Mouse (Mus musculus) intestine, postnatal 0 days (tissue): ENCODE measurements at regions not wholly inside any gene's neighbourhood (a gene's known extent, or its start where the extent isn't known, plus 50 kb on each side); places are given as distances from the start of the nearest gene placed in this dataset.

Experiments used
- ATAC-seq: fragments of 200-750 bp; cut with Nextera tagmentation; 2 replicates; pipeline ENCODE4 v1.8.0; 2017; ENCODE audit warnings: mild to moderate bottlenecking, moderate TSS enrichment, moderate library complexity
- H3K27ac ChIP-seq: fragments of 300-500 bp; sonication (generic); 2 replicates; pipeline ENCODE4 v1.5.1; 2014; ENCODE audit warnings: mild to moderate bottlenecking, low read depth, low read length, moderate library complexity
- H3K27me3 ChIP-seq: fragments of 300-500 bp; sonication (generic); replicated peaks from 2 replicates; pipeline ENCODE4 v1.6.1; 2014; ENCODE audit warnings: low read length, mixed read lengths; ENCODE audit not compliant: control insufficient read depth, insufficient read depth
- H3K36me3 ChIP-seq: fragments of 300-500 bp; sonication (generic); 2 replicates; pipeline ENCODE4 v1.6.1; 2014; ENCODE audit warnings: mild to moderate bottlenecking, moderate library complexity; ENCODE audit not compliant: control insufficient read depth, insufficient read depth
- H3K4me1 ChIP-seq: fragments of 300-500 bp; sonication (generic); replicated peaks from 2 replicates; pipeline ENCODE4 v1.6.1; 2014; ENCODE audit warnings: antibody characterized with exemption, low read length, mixed read lengths; ENCODE audit not compliant: control insufficient read depth, insufficient read depth
- H3K4me2 ChIP-seq: fragments of 300-500 bp; sonication (generic); replicated peaks from 2 replicates; pipeline ENCODE4 v1.6.1; 2014; ENCODE audit warnings: low read depth, mild to moderate bottlenecking, moderate library complexity
- H3K4me3 ChIP-seq: fragments of 300-500 bp; sonication (generic); 2 replicates; pipeline ENCODE4 v1.5.1; 2014; ENCODE audit warnings: low read depth, low read length
- H3K9ac ChIP-seq: fragments of 300-500 bp; sonication (generic); 2 replicates; pipeline ENCODE4 v1.6.1; 2014; ENCODE audit warnings: mild to moderate bottlenecking, low read depth, low read length
- H3K9me3 ChIP-seq: fragments of 300-500 bp; sonication (generic); 2 replicates; pipeline ENCODE4 v1.6.1; 2016; ENCODE audit warnings: mixed run types; ENCODE audit not compliant: control insufficient read depth
- CTCF ChIP-seq: sonication (generic); IDR thresholded peaks from 2 replicates; pipeline ENCODE4 v1.5.1; 2016; ENCODE audit warnings: low read depth, mild to moderate bottlenecking, control low read depth, antibody characterized with exemption, moderate library complexity
- WGBS: fragments of 180-500 bp; shearing (Covaris S2); extraction: QIAGEN DNeasy Blood & Tissue Kit; methylation state at CpG from one replicate; pipeline ENCODE4 v1.1.7; 2014; 5-methylcytosine and 5-hydroxymethylcytosine counted together

- H3K36me3 ChIP-seq = no peaks in the 10 kb centered on the region
- no peak for TF ChIP-seq CTCF
- H3K9me3 ChIP-seq = no peaks in the 10 kb centered on the region
- H3K4me2 ChIP-seq = no peak overlapping the region
- no peak overlapping the region for H3K9ac ChIP-seq
- no peaks in the 10 kb centered on the region for H3K27me3 ChIP-seq
- ATAC-seq = no peak
- no peak overlapping the region for H3K27ac ChIP-seq
- H3K4me1 ChIP-seq = no peaks in the 10 kb centered on the region
- H3K4me3 ChIP-seq = no peak overlapping the region
Observed at GRCm38 (mm10) chrX:92981141-92981540, 305.1 kb upstream of the Arx start.

- WGBS = 70% methylated on average over 9 of the region's 9 CpGs
- Histone ChIP-seq H3K4me1 (no peaks in the 10 kb centered on the region), H3K27me3 (no peaks in the 10 kb centered on the region), H3K4me2 (no peak overlapping the region), H3K4me3 (no peak overlapping the region), H3K9me3 (no peaks in the 10 kb centered on the region), H3K9ac (no peak overlapping the region), H3K36me3 (no peaks in the 10 kb centered on the region), H3K27ac (no peak overlapping the region)
- no peak for ATAC-seq
- TF ChIP-seq CTCF = no peak
Observed at GRCm38 (mm10) chrX:93002236-93002976, 283.8 kb upstream of the Arx start.

- no peaks in the 10 kb centered on the region for H3K27me3 ChIP-seq
- no peaks in the 10 kb centered on the region for H3K9me3 ChIP-seq
- no peak overlapping the region for H3K9ac ChIP-seq
- WGBS = 62% methylated on average over 2 of the region's 2 CpGs
- H3K4me2 ChIP-seq = no peak overlapping the region
- H3K36me3 ChIP-seq = no peaks in the 10 kb centered on the region
- no peak overlapping the region for H3K4me3 ChIP-seq
- no peak overlapping the region for H3K27ac ChIP-seq
- no peak for ATAC-seq
- no peaks in the 10 kb centered on the region for H3K4me1 ChIP-seq
- no peak for TF ChIP-seq CTCF
Observed at GRCm38 (mm10) chrX:93006681-93007080, 279.6 kb upstream of the Arx start.

- 52% methylated on average over 2 of the region's 2 CpGs for WGBS
- no peak overlapping the region for H3K27ac ChIP-seq
- no peaks in the 10 kb centered on the region for H3K9me3 ChIP-seq
- no peak overlapping the region for H3K4me3 ChIP-seq
- no peaks in the 10 kb centered on the region for H3K27me3 ChIP-seq
- no peak for ATAC-seq
- no peak for TF ChIP-seq CTCF
- no peaks in the 10 kb centered on the region for H3K4me1 ChIP-seq
- no peak overlapping the region for H3K9ac ChIP-seq
- no peaks in the 10 kb centered on the region for H3K36me3 ChIP-seq
- H3K4me2 ChIP-seq = no peak overlapping the region
Observed at GRCm38 (mm10) chrX:93011578-93011977, 274.7 kb upstream of the Arx start.

- WGBS = 68% methylated on average over 3 of the region's 3 CpGs
- ATAC-seq = no peak
- no peaks in the 10 kb centered on the region for H3K4me1 ChIP-seq
- no peak overlapping the region for H3K27ac ChIP-seq
- TF ChIP-seq CTCF = no peak
- H3K4me3 ChIP-seq = no peak overlapping the region
- no peaks in the 10 kb centered on the region for H3K9me3 ChIP-seq
- H3K27me3 ChIP-seq = no peaks in the 10 kb centered on the region
- H3K4me2 ChIP-seq = no peak overlapping the region
- no peak overlapping the region for H3K9ac ChIP-seq
- no peaks in the 10 kb centered on the region for H3K36me3 ChIP-seq
Observed at GRCm38 (mm10) chrX:93016391-93016790, 269.9 kb upstream of the Arx start.

GRCm38 (mm10) chrX:93041096-93041495, 245.1 kb upstream of the Arx start:
- Histone ChIP-seq H3K9me3 (no peaks in the 10 kb centered on the region), H3K4me3 (no peak overlapping the region), H3K9ac (no peak overlapping the region), H3K27me3 (no peaks in the 10 kb centered on the region), H3K27ac (no peak overlapping the region), H3K4me1 (no peaks in the 10 kb centered on the region), H3K36me3 (no peaks in the 10 kb centered on the region), H3K4me2 (no peak overlapping the region)
- no peak for TF ChIP-seq CTCF
- ATAC-seq = no peak
- 80% methylated on average over 1 of the region's 1 CpGs for WGBS

GRCm38 (mm10) chrX:93042736-93043135, 243.5 kb upstream of the Arx start:
- Histone ChIP-seq H3K9ac (no peak overlapping the region), H3K9me3 (no peaks in the 10 kb centered on the region), H3K27ac (no peak overlapping the region), H3K36me3 (no peaks in the 10 kb centered on the region), H3K4me3 (no peak overlapping the region), H3K27me3 (no peaks in the 10 kb centered on the region), H3K4me2 (no peak overlapping the region), H3K4me1 (no peaks in the 10 kb centered on the region)
- ATAC-seq = no peak
- WGBS = 69% methylated on average over 3 of the region's 3 CpGs
- TF ChIP-seq CTCF = no peak
